Mouse (Mus musculus) forebrain, embryonic 15.5 days (tissue): ENCODE measurements around the gene Spata1. TPM values are rescaled to one million over a fixed set of nuclear protein-coding genes. Genes with fewer than 3 reads are reported as not detected.

Source experiments
- ATAC-seq: fragments of 200-750 bp; cut with Nextera tagmentation; replicated peaks from 2 replicates; pipeline ENCODE4 v1.8.0; 2017; ENCODE audit warnings: mild to moderate bottlenecking, moderate TSS enrichment, moderate library complexity
- H3K27ac ChIP-seq: fragments of 300-500 bp; sonication (generic); replicated peaks from 2 replicates; pipeline ENCODE4 v1.5.1; 2015; ENCODE audit warnings: mild to moderate bottlenecking, inconsistent platforms
- H3K27me3 ChIP-seq: fragments of 300-500 bp; sonication (generic); 2 replicates; pipeline ENCODE4 v1.6.1; 2015; ENCODE audit warnings: inconsistent platforms
- H3K36me3 ChIP-seq: fragments of 300-500 bp; sonication (generic); 2 replicates; pipeline ENCODE4 v1.6.1; 2015; ENCODE audit warnings: mild to moderate bottlenecking, inconsistent platforms
- H3K4me1 ChIP-seq: fragments of 300-500 bp; sonication (generic); 2 replicates; pipeline ENCODE4 v1.6.1; 2015; ENCODE audit warnings: inconsistent platforms
- H3K4me2 ChIP-seq: fragments of 300-500 bp; sonication (generic); replicated peaks from 2 replicates; pipeline ENCODE4 v1.6.1; 2015; ENCODE audit warnings: mild to moderate bottlenecking, inconsistent platforms
- H3K4me3 ChIP-seq: fragments of 300-500 bp; sonication (generic); 2 replicates; pipeline ENCODE4 v1.5.1; 2015; ENCODE audit warnings: mild to moderate bottlenecking, inconsistent platforms
- H3K9ac ChIP-seq: fragments of 300-500 bp; sonication (generic); replicated peaks from 2 replicates; pipeline ENCODE4 v1.6.1; 2015; ENCODE audit warnings: mild to moderate bottlenecking, inconsistent platforms
- H3K9me3 ChIP-seq: fragments of 300-500 bp; sonication (generic); 2 replicates; pipeline ENCODE4 v1.6.1; 2016; ENCODE audit warnings: inconsistent platforms
- WGBS: fragments of 180-500 bp; shearing (Covaris S2); methylation state at CpG from one replicate; pipeline ENCODE4 v1.1.7; 2015; ENCODE audit warnings: mixed read lengths; 5-methylcytosine and 5-hydroxymethylcytosine counted together
- polyA plus RNA-seq: library from polyadenylated mRNA; unstranded; fragments of >200 nt; fragmentation: Nextera tagmentation; extraction: Ambion mirVana; gene quantifications from 2 replicates; pipeline ENCODE4 v1.2.1, GENCODE M21; 2015

Gene Spata1
- polyA plus RNA-seq, 1 experiment from 2014 or later = 6.1 TPM

DNA sequence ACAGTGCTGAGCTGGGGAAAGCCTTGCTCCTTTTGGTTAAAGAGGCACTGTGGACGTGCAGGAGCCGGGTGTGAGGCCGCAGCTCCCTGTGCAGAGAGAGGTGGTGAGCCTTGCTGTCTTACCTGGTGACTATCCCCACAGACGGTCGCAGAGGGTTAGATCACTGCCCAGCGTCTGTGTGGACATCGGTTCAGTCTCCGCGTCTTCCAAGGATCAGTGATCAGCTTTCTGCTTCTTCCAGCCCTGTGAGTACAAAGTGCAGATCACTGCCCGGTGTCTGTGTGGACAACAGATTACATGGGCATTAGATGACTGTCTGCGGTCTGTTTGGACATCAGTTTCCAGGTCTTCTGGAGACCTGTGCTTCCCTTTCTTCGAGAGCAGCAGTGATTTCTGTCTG lies 85.0 kb downstream of the Spata1 start:
- peaks cover 17% of the 10 kb centered on the region for H3K36me3 ChIP-seq
- H3K27ac ChIP-seq = peak overlapping the region; percentile 14; the same call in 1 of the 2 replicates
- ATAC-seq = no peak
- WGBS = 91% methylated on average over 12 of the region's 12 CpGs
- no peak overlapping the region for H3K9ac ChIP-seq
- H3K4me1 ChIP-seq = peaks cover 36% of the 10 kb centered on the region
- H3K27me3 ChIP-seq = no peaks in the 10 kb centered on the region
- no peaks in the 10 kb centered on the region for H3K9me3 ChIP-seq
- H3K4me2 ChIP-seq = no peak overlapping the region
- no peak overlapping the region for H3K4me3 ChIP-seq

DNA sequence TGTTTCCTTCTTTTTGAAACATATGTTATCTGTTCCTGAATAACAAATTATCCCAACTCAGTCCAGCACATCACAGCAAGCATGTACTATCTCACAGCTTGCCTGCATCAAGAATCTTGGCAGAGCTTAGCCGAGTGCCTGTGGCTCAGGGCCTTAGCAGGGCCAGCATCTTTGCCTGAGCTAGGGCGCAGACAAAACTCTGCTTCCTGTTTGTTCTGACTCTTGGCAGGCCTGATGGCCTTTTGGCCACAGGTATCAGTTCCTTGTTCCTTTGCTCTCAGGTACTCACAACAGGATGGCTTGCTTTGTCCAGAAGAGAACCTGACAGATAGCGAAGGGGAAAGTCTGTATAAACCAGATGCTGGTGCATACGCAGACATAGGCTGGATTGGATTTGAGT lies 85.6 kb downstream of the Spata1 start:
- no peak for ATAC-seq
- H3K36me3 ChIP-seq = peaks cover 11% of the 10 kb centered on the region

DNA sequence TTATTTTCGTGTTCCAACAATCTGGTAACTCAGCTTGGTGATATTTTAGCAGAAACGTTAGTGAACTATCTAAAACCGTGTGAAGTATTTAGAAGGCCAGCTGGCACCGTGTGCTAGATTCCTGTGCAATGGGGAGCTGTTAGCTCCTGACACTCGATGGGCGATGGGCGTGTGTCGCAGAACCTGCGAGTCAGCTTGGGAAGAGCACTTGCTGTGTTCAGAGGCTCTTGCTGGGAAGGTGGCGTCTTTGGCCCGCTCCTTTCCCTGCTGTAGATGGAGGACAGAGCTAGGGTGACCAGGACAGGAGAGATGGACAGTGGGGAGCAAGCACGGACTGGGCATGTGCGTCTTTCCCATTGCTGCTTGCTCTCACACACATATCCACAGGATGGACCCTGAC lies 86.5 kb downstream of the Spata1 start:
- WGBS = 85% methylated on average over 13 of the region's 13 CpGs

More for the DNA sequence above, 85.6 kb downstream of the Spata1 start:
- H3K9me3 ChIP-seq = no peaks in the 10 kb centered on the region
- H3K9ac ChIP-seq = no peak overlapping the region
- H3K4me2 ChIP-seq = no peak overlapping the region
- H3K4me1 ChIP-seq = peaks cover 34% of the 10 kb centered on the region
- WGBS = 77% methylated on average over 4 of the region's 4 CpGs
- H3K27me3 ChIP-seq = no peaks in the 10 kb centered on the region
- H3K27ac ChIP-seq = peak overlapping the region; percentile 27
- no peak overlapping the region for H3K4me3 ChIP-seq

GRCm38 (mm10) chr3:146412480-146412879 lies 87.1 kb downstream of the Spata1 start:
- Histone ChIP-seq H3K27me3 (no peaks in the 10 kb centered on the region), H3K4me2 (no peak overlapping the region), H3K9ac (no peak overlapping the region), H3K36me3 (peaks cover 3% of the 10 kb centered on the region; the same call in 1 of the 2 replicates), H3K27ac (peak overlapping the region; percentile 27; the same call in 1 of the 2 replicates), H3K4me1 (peaks cover 34% of the 10 kb centered on the region), H3K9me3 (no peaks in the 10 kb centered on the region), H3K4me3 (no peak overlapping the region)
- WGBS = 90% methylated on average over 7 of the region's 7 CpGs
- no peak for ATAC-seq

More for the DNA sequence above, 86.5 kb downstream of the Spata1 start:
- Histone ChIP-seq H3K4me3 (no peak overlapping the region), H3K27ac (peak overlapping the region; percentile 27; the same call in 1 of the 2 replicates), H3K4me1 (peaks cover 34% of the 10 kb centered on the region), H3K36me3 (peaks cover 4% of the 10 kb centered on the region; the same call in 1 of the 2 replicates), H3K4me2 (no peak overlapping the region), H3K9me3 (no peaks in the 10 kb centered on the region), H3K9ac (no peak overlapping the region), H3K27me3 (no peaks in the 10 kb centered on the region)
- ATAC-seq = no peak

DNA sequence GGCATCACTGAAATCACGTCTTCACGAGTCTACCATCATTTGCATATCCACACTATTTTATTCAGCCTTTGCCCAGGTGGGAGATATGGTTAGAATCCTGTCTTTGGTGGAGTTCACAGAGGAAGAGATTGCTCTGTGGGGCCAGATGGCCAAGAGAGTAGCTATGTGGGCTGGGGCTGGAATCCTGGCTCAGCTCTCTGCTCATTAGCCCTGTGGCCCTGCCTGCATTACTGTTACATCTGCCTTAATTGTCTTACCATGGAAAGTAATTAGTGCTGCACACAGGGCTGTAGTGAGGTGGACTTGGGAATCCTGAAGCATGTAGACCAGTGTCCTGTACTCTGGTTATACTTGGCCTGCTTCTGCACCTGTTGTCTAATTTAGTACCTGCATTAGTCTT lies 87.5 kb downstream of the Spata1 start:
- Histone ChIP-seq H3K36me3 (no peaks in the 10 kb centered on the region), H3K27me3 (no peaks in the 10 kb centered on the region), H3K4me1 (peaks cover 39% of the 10 kb centered on the region), H3K9me3 (no peaks in the 10 kb centered on the region), H3K4me3 (no peak overlapping the region), H3K4me2 (no peak overlapping the region), H3K9ac (no peak overlapping the region), H3K27ac (peak overlapping the region; percentile 27)
- peak; percentile 59 for ATAC-seq
- 49% methylated on average over 2 of the region's 2 CpGs for WGBS

DNA sequence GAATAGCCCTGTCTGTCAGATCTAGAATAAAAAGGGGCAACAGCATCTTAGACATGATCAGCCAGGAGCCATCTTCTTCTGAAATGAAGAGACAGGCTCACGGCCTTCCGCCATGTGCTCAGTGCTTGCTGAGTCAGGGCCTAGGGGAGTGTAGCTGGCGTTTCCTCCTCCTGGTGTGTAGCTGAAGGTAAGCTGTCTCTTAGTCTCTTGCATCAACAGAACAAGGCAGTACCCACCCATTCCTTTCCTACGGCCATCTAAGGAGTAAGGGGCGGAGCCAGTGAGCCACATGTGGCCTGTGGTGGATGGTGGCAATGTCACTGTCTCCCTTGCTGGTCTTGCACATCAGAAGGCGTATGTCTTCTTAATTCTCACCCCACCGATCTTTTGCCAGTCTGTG lies 89.4 kb downstream of the Spata1 start:
- Histone ChIP-seq H3K9me3 (no peaks in the 10 kb centered on the region), H3K4me3 (no peak overlapping the region), H3K4me1 (peaks cover 58% of the 10 kb centered on the region), H3K4me2 (no peak overlapping the region), H3K36me3 (no peaks in the 10 kb centered on the region), H3K9ac (no peak overlapping the region), H3K27me3 (no peaks in the 10 kb centered on the region), H3K27ac (no peak overlapping the region)
- ATAC-seq = no peak
- 88% methylated on average over 7 of the region's 7 CpGs for WGBS

Other genes with a start within 250 kb of the Spata1 start
- 24.0 and 25.1 TPM in 2 replicates for gene Ssx2ip, start 95.1 kb downstream of the Spata1 start, polyA plus RNA-seq
- 4.0 TPM in 2 replicates for gene Ctbs, start 50.0 kb downstream of the Spata1 start, polyA plus RNA-seq
- 415 and 426 TPM in 2 replicates for gene Gng5, start 54 bp upstream of the Spata1 start, polyA plus RNA-seq
- 54.7 and 56.2 TPM in 2 replicates for gene Rpf1, start 21.7 kb upstream of the Spata1 start, polyA plus RNA-seq
- not detected in 2 replicates for gene Uox, start 70.7 kb upstream of the Spata1 start, polyA plus RNA-seq
- gene Dnase2b, start 115.8 kb upstream of the Spata1 start, polyA plus RNA-seq = not detected in 2 replicates
- not detected in 2 replicates for gene 4930503B20Rik, start 151.6 kb upstream of the Spata1 start, polyA plus RNA-seq
- 0.34 and 0.48 TPM in 2 replicates for gene Samd13, start 185.8 kb upstream of the Spata1 start, polyA plus RNA-seq